In genomic region chr7:19818875-19819274, GRCm38 (mm10) we compare ENCODE assay signal across 25 mouse cellular contexts. TPM values are rescaled to one million over a fixed set of nuclear protein-coding genes. Genes with fewer than 3 reads are reported as not detected.
A peak's percentile ranks its signal among the peaks of the same experiment; 100 is the strongest.
DNase-seq lines count a peak whose midpoint lies in the region; ATAC-seq and TF ChIP-seq lines count a peak whose summit lies in the region.
"Had no signal": no experiment of that assay in that cellular context is flagged by ENCODE, and none has a peak within 500 bp of the region (broad histone marks: within the 10 kb centered on the region; RNA-seq: fewer than 3 reads in every experiment).

No protein-coding gene starts in this region.

- no peaks in the 10 kb centered on the region for H3K27me3 ChIP-seq in liver, postnatal 0 days (ENCODE audit: insufficient read depth, low read length)
- no peaks in the 10 kb centered on the region for H3K27me3 ChIP-seq in E14TG2a.4 (ENCODE audit: insufficient read depth, low read length)
- H3K27me3 ChIP-seq in intestine, embryonic 15.5 days (replicated peaks): 0 out of 2 replicates have a peak, but pooled peaks cover 3% of the 10 kb centered on the region
- H3K27me3 ChIP-seq in stomach, embryonic 16.5 days (ENCODE audit: control insufficient read depth, insufficient read depth, low read length): no peaks in the 10 kb centered on the region; the same call in 1 of the 2 replicates

- H3K9me3 ChIP-seq in liver, postnatal 0 days (ENCODE audit: low read length): no peaks in the 10 kb centered on the region
- peaks cover 18% of the 10 kb centered on the region for H3K9me3 ChIP-seq in E14TG2a.4 (ENCODE audit: low read length)
- H3K9me3 ChIP-seq in intestine, embryonic 15.5 days: no peaks in the 10 kb centered on the region
- no peaks in the 10 kb centered on the region for H3K9me3 ChIP-seq in stomach, embryonic 16.5 days (replicated peaks; ENCODE audit: control insufficient read depth, low read length)
- H3K9me3 ChIP-seq: embryonic facial prominence, embryonic 15.5 days; G1E; hindbrain, embryonic 15.5 days; limb, embryonic 15.5 days had no signal

- peak overlapping the region; percentile 98 for H3K27ac ChIP-seq in liver, postnatal 0 days (ENCODE audit: low read depth)
- 0 out of 2 replicates have a peak overlapping the region, but pooled peaks have one; percentile 56 for H3K27ac ChIP-seq in intestine, embryonic 15.5 days
- H3K27ac ChIP-seq in stomach, embryonic 16.5 days (ENCODE audit: low read length): peak overlapping the region; percentile 94
- H3K27ac ChIP-seq: embryonic facial prominence, embryonic 15.5 days; forebrain, embryonic 10.5 days; hindbrain, embryonic 15.5 days; limb, embryonic 15.5 days; midbrain, embryonic 12.5 days had no signal

- intact Hi-C loops in heart, postnatal 36 days (cut with DNase I): no loop called here

- peaks cover 12% of the 10 kb centered on the region for H3K36me3 ChIP-seq in liver, postnatal 0 days (replicated peaks; ENCODE audit: insufficient read depth, low read length)
- H3K36me3 ChIP-seq in E14TG2a.4 (ENCODE audit: insufficient read depth, low read length): peaks cover 46% of the 10 kb centered on the region
- H3K36me3 ChIP-seq in intestine, embryonic 15.5 days: no peaks in the 10 kb centered on the region; the same call in 1 of the 2 replicates
- H3K36me3 ChIP-seq in stomach, embryonic 16.5 days (ENCODE audit: control insufficient read depth, insufficient read depth, low read length): 0 out of 2 replicates have a peak, but pooled peaks cover 6% of the 10 kb centered on the region
- H3K36me3 ChIP-seq: embryonic facial prominence, embryonic 15.5 days; forebrain, embryonic 10.5 days; G1E; hindbrain, embryonic 15.5 days; limb, embryonic 15.5 days; midbrain, embryonic 12.5 days had no signal

- 78% methylated on average over 7 of the region's 7 CpGs for WGBS in liver, postnatal 0 days (ENCODE audit: insufficient replicate concordance)
- WGBS in intestine, embryonic 15.5 days: 69% methylated on average over 7 of the region's 7 CpGs
- 80% methylated on average over 7 of the region's 7 CpGs for WGBS in stomach, embryonic 16.5 days

- H3K9ac ChIP-seq in liver, postnatal 0 days (replicated peaks): no peak overlapping the region
- H3K9ac ChIP-seq in intestine, embryonic 15.5 days: no peak overlapping the region
- no peak overlapping the region for H3K9ac ChIP-seq in stomach, embryonic 16.5 days (ENCODE audit: low read length)
- H3K9ac ChIP-seq: embryonic facial prominence, embryonic 15.5 days; forebrain, postnatal 0 days; hindbrain, embryonic 15.5 days; limb, embryonic 15.5 days; lung, embryonic 14.5 days; midbrain, embryonic 12.5 days had no signal

- peaks cover 49% of the 10 kb centered on the region for H3K4me1 ChIP-seq in liver, postnatal 0 days (ENCODE audit: insufficient read depth)
- peaks cover 71% of the 10 kb centered on the region for H3K4me1 ChIP-seq in E14TG2a.4 (replicated peaks; ENCODE audit: low read depth, low read length)
- peaks cover 58% of the 10 kb centered on the region for H3K4me1 ChIP-seq in intestine, embryonic 15.5 days (replicated peaks)
- peaks cover 46% of the 10 kb centered on the region for H3K4me1 ChIP-seq in stomach, embryonic 16.5 days (ENCODE audit: control insufficient read depth, insufficient read depth, low read length)

- no peak for TF ChIP-seq EP300 in liver, postnatal 0 days (IDR thresholded peaks at IDR 0.05; ENCODE audit: low read depth)

- TF ChIP-seq CTCF in liver, postnatal 0 days (IDR thresholded peaks at IDR 0.05; ENCODE audit: low read depth): no peak
- no peak for TF ChIP-seq CTCF in E14TG2a.4 (conservative IDR thresholded peaks at IDR 0.05; ENCODE audit: low read length)

- no peak overlapping the region for H3K4me2 ChIP-seq in liver, postnatal 0 days (ENCODE audit: low read depth, low read length)
- no peak overlapping the region for H3K4me2 ChIP-seq in intestine, embryonic 15.5 days (replicated peaks)
- no peak overlapping the region for H3K4me2 ChIP-seq in stomach, embryonic 16.5 days (ENCODE audit: low read depth, low read length)
- H3K4me2 ChIP-seq: embryonic facial prominence, embryonic 15.5 days; hindbrain, embryonic 15.5 days; limb, embryonic 15.5 days; midbrain, embryonic 12.5 days had no signal

- H3K4me3 ChIP-seq in liver, postnatal 0 days (ENCODE audit: low read depth, low read length): no peak overlapping the region
- peak overlapping the region; percentile 5; the same call in 1 of the 2 replicates for H3K4me3 ChIP-seq in E14TG2a.4 (replicated peaks; ENCODE audit: low read length)
- H3K4me3 ChIP-seq in intestine, embryonic 15.5 days (replicated peaks): no peak overlapping the region
- H3K4me3 ChIP-seq in stomach, embryonic 16.5 days (replicated peaks; ENCODE audit: low read length): no peak overlapping the region
- H3K4me3 ChIP-seq: embryonic facial prominence, embryonic 15.5 days; forebrain, embryonic 10.5 days; hindbrain, embryonic 15.5 days; limb, embryonic 15.5 days; midbrain, embryonic 12.5 days had no signal

- DNase-seq in liver, postnatal 0 days: no peak
- DNase-seq in liver: no peak
- no peak for DNase-seq in heart, postnatal 36 days
- DNase-seq in cerebellum, postnatal 25 days: no peak
- DNase-seq: cerebellum, adult 18-20 months; cerebellum, postnatal 36 days; forebrain, postnatal 0 days; gastrocnemius, postnatal 36 days; heart, postnatal 14 days; kidney, adult 8-10 months; kidney, postnatal 14 days; thymus, postnatal 36 days had no signal

- no peak for ATAC-seq in liver, postnatal 0 days
- no peak for ATAC-seq in intestine, embryonic 15.5 days
- ATAC-seq in stomach, embryonic 16.5 days (ENCODE audit: insufficient read depth, low FRiP score): no peak
- ATAC-seq: forebrain, postnatal 0 days had no signal

RNA-seq across cellular contexts. Expression of gene Bcl3, which starts 3.7 kb away (rescaled TPM):
- polyA plus RNA-seq in liver, postnatal 0 days (2015; fragmentation: Nextera tagmentation; extraction: Ambion mirVana): 5.4 and 11.2 TPM in 2 replicates
- 13.3 and 13.9 TPM in 2 replicates for polyA plus RNA-seq in intestine, embryonic 15.5 days (2015; fragmentation: Nextera tagmentation; extraction: Ambion mirVana)
- 9.2 TPM in 2 replicates for polyA plus RNA-seq in stomach, embryonic 16.5 days (2015; fragmentation: Nextera tagmentation; extraction: Ambion mirVana)
- total RNA-seq in heart, postnatal 36 days (2021): 1 to 10 TPM; 3.5 TPM

RNA-seq across cellular contexts. Expression of gene Cblc, which starts 22.3 kb away (rescaled TPM):
- 9.6 and 10.8 TPM in 2 replicates for polyA plus RNA-seq in liver, postnatal 0 days (2015; fragmentation: Nextera tagmentation; extraction: Ambion mirVana)
- 24.5 and 26.4 TPM in 2 replicates for polyA plus RNA-seq in intestine, embryonic 15.5 days (2015; fragmentation: Nextera tagmentation; extraction: Ambion mirVana)
- polyA plus RNA-seq in stomach, embryonic 16.5 days (2015; fragmentation: Nextera tagmentation; extraction: Ambion mirVana): 31.2 and 32.9 TPM in 2 replicates
- total RNA-seq in heart, postnatal 36 days (2021): under 1 TPM; 0.75 to 0.81 TPM
- total RNA-seq: G1E; gastrocnemius, postnatal 36 days; heart, postnatal 14 days; layer of hippocampus, adult 8-10 months; left cerebral cortex, postnatal 36 days had no signal
- polyA plus RNA-seq: G1E; hindbrain, embryonic 15.5 days had no signal

RNA-seq across cellular contexts. Expression of gene Gm19345, which starts 32.9 kb away (rescaled TPM):
- polyA plus RNA-seq in liver, postnatal 0 days (2015; fragmentation: Nextera tagmentation; extraction: Ambion mirVana): 0.18 and 0.19 TPM in 2 replicates
- 0.14 and 0.16 TPM in 2 replicates for polyA plus RNA-seq in intestine, embryonic 15.5 days (2015; fragmentation: Nextera tagmentation; extraction: Ambion mirVana)
- polyA plus RNA-seq in stomach, embryonic 16.5 days (2015; fragmentation: Nextera tagmentation; extraction: Ambion mirVana): 0.31 and 0.36 TPM in 2 replicates
- total RNA-seq in heart, postnatal 36 days (2021): not detected
- total RNA-seq: G1E; gastrocnemius, postnatal 36 days; heart, postnatal 14 days had no signal
- polyA plus RNA-seq: forebrain, embryonic 10.5 days; G1E; limb, embryonic 15.5 days; lung, embryonic 14.5 days had no signal

RNA-seq across cellular contexts. Expression of gene Ceacam16, which starts 42.2 kb away (rescaled TPM):
- 0.09 TPM in 1 of 2 replicates, not detected in the other for polyA plus RNA-seq in liver, postnatal 0 days (2015; fragmentation: Nextera tagmentation; extraction: Ambion mirVana)
- polyA plus RNA-seq in intestine, embryonic 15.5 days (2015; fragmentation: Nextera tagmentation; extraction: Ambion mirVana): not detected in 2 replicates
- not detected in 2 replicates for polyA plus RNA-seq in stomach, embryonic 16.5 days (2015; fragmentation: Nextera tagmentation; extraction: Ambion mirVana)
- total RNA-seq in heart, postnatal 36 days (2021): under 1 TPM in 1 of 2 experiments, not detected in 1; 0.69 TPM
- total RNA-seq: adrenal gland, postnatal 25 days; forebrain, postnatal 0 days; gastrocnemius, postnatal 36 days; layer of hippocampus, adult 8-10 months; left cerebral cortex, postnatal 36 days had no signal
- polyA plus RNA-seq: embryonic facial prominence, embryonic 15.5 days; forebrain, embryonic 10.5 days; limb, embryonic 15.5 days; lung, embryonic 14.5 days had no signal

RNA-seq across cellular contexts. Expression of gene Bcam, which starts 48.1 kb away (rescaled TPM):
- polyA plus RNA-seq in liver, postnatal 0 days (2015; fragmentation: Nextera tagmentation; extraction: Ambion mirVana): 8.8 and 9.3 TPM in 2 replicates
- polyA plus RNA-seq in intestine, embryonic 15.5 days (2015; fragmentation: Nextera tagmentation; extraction: Ambion mirVana): 76.9 and 79.4 TPM in 2 replicates
- polyA plus RNA-seq in stomach, embryonic 16.5 days (2015; fragmentation: Nextera tagmentation; extraction: Ambion mirVana): 118 and 122 TPM in 2 replicates
- 100 to 1,000 TPM; 210 to 232 TPM for total RNA-seq in heart, postnatal 36 days (2021)
- polyA plus RNA-seq: G1E had no signal
